Mouse (Mus musculus) midbrain, embryonic 10.5 days (tissue): Measurements from ENCODE around the gene Csf3r. TPM values are rescaled to one million over a fixed set of nuclear protein-coding genes. Genes with fewer than 3 reads are reported as not detected.
A peak's percentile ranks its signal among the peaks of the same experiment; 100 is the strongest.
"Not testable (repeated sequence)": the region's sequence is repeated elsewhere in the genome, so short reads cannot be mapped to it uniquely, and the experiment has no call there.

Experiments used
- DNase-seq: peaks from one replicate; pipeline ENCODE4 v3.0.0-alpha.2; 2017; ENCODE audit warnings: low spot score
- H3K27ac ChIP-seq: fragments of 300-500 bp; sonication (generic); replicated peaks from 2 replicates; pipeline ENCODE4 v1.5.1; 2016; ENCODE audit warnings: mild to moderate bottlenecking
- H3K27me3 ChIP-seq: fragments of 300-500 bp; sonication (generic); 2 replicates; pipeline ENCODE4 v1.6.1; 2016; ENCODE audit warnings: low read depth, mild to moderate bottlenecking; ENCODE audit not compliant: poor library complexity, severe bottlenecking
- H3K36me3 ChIP-seq: fragments of 300-500 bp; sonication (generic); 2 replicates; pipeline ENCODE4 v1.6.1; 2016; ENCODE audit warnings: mild to moderate bottlenecking, moderate library complexity
- H3K4me1 ChIP-seq: fragments of 300-500 bp; sonication (generic); 2 replicates; pipeline ENCODE4 v1.6.1; 2016
- H3K4me3 ChIP-seq: fragments of 300-500 bp; sonication (generic); 2 replicates; pipeline ENCODE4 v1.5.1; 2016; ENCODE audit warnings: mild to moderate bottlenecking, moderate library complexity
- H3K9me3 ChIP-seq: fragments of 300-500 bp; sonication (generic); replicated peaks from 2 replicates; pipeline ENCODE4 v1.6.1; 2016; ENCODE audit warnings: mild to moderate bottlenecking
- WGBS: fragments of 180-500 bp; shearing (Covaris S2); methylation state at CpG from one replicate; pipeline ENCODE4 v1.1.7; 2016; 5-methylcytosine and 5-hydroxymethylcytosine counted together
- polyA plus RNA-seq: library from polyadenylated mRNA; unstranded; fragments of >200 nt; fragmentation: Nextera tagmentation; extraction: Ambion mirVana; gene quantifications from 2 replicates; pipeline ENCODE4 v1.2.1, GENCODE M21; 2016

Csf3r gene
- polyA plus RNA-seq, result 0.48 and 0.75 TPM in 2 replicates

DNA sequence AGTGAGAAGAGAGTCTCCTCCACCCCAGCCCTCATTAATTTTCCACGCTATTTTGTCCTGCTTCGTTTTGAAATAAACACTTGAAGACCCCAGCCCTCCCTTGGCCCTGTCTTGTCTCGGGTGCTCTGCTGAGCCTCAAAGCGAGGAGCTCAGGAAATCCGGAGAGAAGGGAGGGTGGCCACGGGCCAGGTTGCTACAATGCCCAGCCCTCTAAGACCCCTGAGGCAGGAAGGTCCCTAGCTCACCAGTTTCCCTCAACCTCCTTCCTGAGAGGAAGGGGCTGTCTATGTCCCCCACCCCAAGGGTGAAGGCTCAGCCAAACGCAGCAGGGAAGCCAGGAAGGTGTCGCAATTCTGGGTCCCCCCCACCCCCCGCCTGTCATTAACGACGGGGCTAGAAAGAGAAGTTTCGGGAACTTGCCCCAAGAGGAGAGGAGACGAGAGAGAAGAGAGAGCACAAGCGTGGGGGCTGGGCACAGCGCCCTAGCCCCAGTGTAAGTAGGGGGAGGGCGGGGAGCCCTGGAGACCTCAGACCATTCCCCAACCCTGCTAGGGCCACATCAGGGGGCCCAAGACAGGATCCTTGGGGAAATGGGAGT lies at the start of gene Csf3r:
Gene Csf3r, plus strand, starts transcription at position 248 of the 598 bp plus-strand sequence.
- Histone ChIP-seq H3K9me3 (no peaks in the 10 kb centered on the region), H3K36me3 (no peaks in the 10 kb centered on the region), H3K4me1 (no peaks in the 10 kb centered on the region), H3K27me3 (no peaks in the 10 kb centered on the region), H3K27ac (no peak within 1 kb of the TSS), H3K4me3 (no peak within 1 kb of the TSS)
- DNase-seq, result no peak
- 71% methylated on average over 16 of the region's 16 CpGs for WGBS

DNA sequence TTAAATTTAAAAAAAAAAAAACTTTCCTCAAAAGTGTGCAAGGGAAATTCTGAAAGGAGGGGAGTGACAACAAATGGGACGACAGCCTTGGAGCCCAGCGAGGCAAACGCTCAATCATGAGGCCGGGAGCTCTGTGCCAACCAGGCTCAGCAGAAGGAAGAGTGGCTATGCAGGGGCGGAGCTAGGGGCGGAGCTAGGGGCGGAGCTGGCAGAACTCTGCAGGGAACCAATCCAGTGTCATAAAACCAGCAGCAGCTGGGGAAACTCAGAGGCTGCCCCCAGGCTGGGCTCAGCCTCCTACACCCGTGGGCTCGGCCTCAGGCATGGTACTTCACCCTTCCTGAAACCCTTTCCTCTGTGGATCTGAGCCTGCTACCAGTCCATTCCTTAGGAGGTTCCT lies 46.6 kb upstream of the Csf3r start:
- Histone ChIP-seq H3K9me3 (no peaks in the 10 kb centered on the region), H3K36me3 (no peaks in the 10 kb centered on the region), H3K4me3 (no peak overlapping the region), H3K4me1 (peaks cover 38% of the 10 kb centered on the region), H3K27me3 (no peaks in the 10 kb centered on the region), H3K27ac (no peak overlapping the region)
- 72% methylated on average over 9 of the region's 9 CpGs for WGBS
- DNase-seq, result no peak

DNA sequence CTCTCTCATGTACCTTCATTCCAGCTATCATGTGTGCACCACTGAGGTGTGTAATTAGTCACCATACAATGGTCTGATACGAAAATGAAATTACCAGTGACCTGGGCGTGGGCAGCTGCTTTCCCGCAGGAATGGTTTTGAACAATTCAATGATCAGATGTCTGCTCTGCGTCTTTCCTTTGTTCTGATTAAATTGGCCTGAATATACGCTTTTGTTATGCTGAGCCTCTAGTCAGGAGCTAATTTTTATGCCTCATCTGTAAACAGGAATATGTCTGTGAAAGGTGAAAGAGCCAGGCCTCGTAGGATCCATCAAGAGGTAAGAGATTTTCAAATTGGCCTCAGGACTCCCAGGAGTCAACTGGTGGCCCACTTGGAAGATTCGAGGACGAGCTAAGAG lies 41.1 kb upstream of the Csf3r start:
- Histone ChIP-seq H3K4me1 (peaks cover 17% of the 10 kb centered on the region), H3K9me3 (no peaks in the 10 kb centered on the region), H3K27ac (no peak overlapping the region), H3K27me3 (no peaks in the 10 kb centered on the region), H3K36me3 (no peaks in the 10 kb centered on the region), H3K4me3 (no peak overlapping the region)
- 84% methylated on average over 8 of the region's 8 CpGs for WGBS
- DNase-seq, result no peak

DNA sequence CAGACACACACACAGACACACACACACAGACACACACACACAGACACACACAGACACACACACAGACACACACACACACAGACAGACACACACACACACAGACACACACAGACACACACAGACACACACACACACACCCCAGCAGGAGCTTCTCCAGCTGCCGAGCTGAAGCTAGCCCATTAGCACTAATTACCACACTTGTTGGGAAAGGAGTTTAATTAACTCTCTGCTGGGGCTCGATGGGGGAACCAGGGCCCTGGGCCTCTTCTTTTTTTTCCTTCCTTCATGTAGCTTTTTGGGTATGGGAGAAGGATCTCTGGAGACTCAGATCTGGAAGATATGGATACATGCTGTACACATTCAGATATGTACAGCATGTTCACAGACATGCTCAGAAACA lies 38.6 kb upstream of the Csf3r start:
- H3K27ac ChIP-seq, H3K36me3 ChIP-seq, H3K9me3 ChIP-seq, H3K4me3 ChIP-seq, DNase-seq, H3K27me3 ChIP-seq: not testable (repeated sequence)
- peaks cover 17% of the 10 kb centered on the region for H3K4me1 ChIP-seq
- WGBS, result 57% methylated on average over 2 of the region's 2 CpGs

DNA sequence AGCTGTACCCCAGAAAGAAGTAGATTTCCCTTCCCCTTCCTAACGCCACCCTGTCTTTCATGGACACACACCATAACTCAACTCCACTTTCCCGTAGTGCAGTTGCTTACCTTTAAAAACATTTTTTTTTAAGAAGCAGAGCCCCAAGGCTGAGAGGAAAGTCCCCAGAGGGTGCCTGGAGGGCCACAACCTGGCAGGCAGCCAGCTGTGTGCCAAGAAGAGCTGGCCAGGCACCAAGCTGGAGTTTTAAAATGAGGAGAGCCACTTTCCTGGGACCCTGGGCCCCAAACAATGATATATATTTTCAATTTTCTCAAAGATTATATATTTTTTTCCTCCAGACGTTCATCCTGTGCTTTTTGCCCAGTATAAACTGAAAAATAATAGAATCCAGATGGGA lies 37.3 kb upstream of the Csf3r start:
- no peak overlapping the region for H3K4me3 ChIP-seq
- WGBS, result 68% methylated on average over 3 of the region's 3 CpGs
- H3K27ac ChIP-seq, result no peak overlapping the region
- peaks cover 14% of the 10 kb centered on the region for H3K4me1 ChIP-seq
- no peaks in the 10 kb centered on the region for H3K36me3 ChIP-seq
- H3K27me3 ChIP-seq, result peaks cover 7% of the 10 kb centered on the region; the same call in 1 of the 2 replicates
- H3K9me3 ChIP-seq, result no peaks in the 10 kb centered on the region
- DNase-seq, result no peak

DNA sequence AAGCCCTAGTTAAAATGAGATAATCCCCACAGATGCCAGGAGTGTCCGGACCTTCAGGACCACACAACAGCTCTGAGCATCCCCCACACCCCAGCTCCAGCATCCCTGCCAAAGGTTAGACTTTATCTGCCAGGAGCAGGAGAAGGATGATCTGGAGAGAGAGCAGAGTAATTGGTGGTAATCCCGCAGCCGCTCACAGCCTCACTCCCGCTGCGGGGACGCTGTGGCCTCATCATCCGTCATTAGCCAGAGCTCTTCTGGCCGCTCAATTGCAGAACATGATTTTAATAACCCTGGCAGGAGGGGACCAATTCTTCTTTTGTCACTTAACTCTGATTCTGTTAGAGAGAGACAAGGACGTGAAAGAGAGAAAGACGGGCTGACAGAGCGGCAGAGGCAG lies 35.3 kb upstream of the Csf3r start:
- Histone ChIP-seq H3K27ac (no peak overlapping the region), H3K4me3 (no peak overlapping the region), H3K36me3 (no peaks in the 10 kb centered on the region), H3K4me1 (peaks cover 7% of the 10 kb centered on the region; the same call in 1 of the 2 replicates), H3K9me3 (no peaks in the 10 kb centered on the region), H3K27me3 (peaks cover 7% of the 10 kb centered on the region; the same call in 1 of the 2 replicates)
- DNase-seq, result no peak
- WGBS, result 76% methylated on average over 11 of the region's 11 CpGs

DNA sequence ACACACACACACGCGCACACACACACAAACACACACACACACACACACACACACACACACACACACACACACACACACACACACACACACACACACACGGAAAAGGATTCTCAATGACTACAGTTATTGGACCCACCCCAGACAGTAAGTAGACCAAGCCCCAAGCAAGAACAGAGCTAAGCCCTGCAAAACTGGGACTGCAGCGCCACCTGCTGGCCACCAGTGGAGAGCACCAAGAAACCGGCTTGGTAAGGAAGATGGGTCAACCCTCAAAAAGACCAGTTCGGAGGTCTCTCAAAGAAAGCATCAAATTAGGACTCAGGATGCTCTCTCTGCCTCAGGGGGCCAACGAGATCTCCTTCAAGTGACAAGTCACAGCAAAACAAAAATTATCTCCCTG lies 34.2 kb upstream of the Csf3r start:
- WGBS, result 13% methylated on average over 5 of the region's 7 CpGs
- Histone ChIP-seq H3K36me3 (no peaks in the 10 kb centered on the region), H3K27me3 (peaks cover 7% of the 10 kb centered on the region; the same call in 1 of the 2 replicates), H3K4me3 (no peak overlapping the region), H3K4me1 (no peaks in the 10 kb centered on the region), H3K27ac (no peak overlapping the region), H3K9me3 (no peaks in the 10 kb centered on the region)
- peak; percentile 82 for DNase-seq

DNA sequence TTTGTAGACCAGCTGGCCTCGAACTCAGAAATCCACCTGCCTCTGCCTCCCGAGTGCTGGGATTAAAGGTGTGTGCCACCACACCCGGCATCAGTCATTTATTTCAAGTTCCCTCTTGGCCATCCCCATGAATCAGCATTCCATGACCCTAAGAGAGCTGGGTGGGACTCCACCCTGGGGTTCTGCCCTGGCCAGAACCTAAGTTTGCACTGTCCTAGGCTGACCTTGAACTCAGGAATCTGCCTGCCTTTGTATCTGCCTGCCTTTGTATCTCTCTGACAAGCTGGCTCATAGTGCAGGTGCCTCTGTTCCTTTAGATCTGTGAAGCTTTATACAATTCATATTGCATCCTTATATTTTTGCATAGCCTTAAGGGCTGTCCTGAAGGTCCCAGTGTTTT lies 32.1 kb upstream of the Csf3r start:
- Histone ChIP-seq H3K4me1 (no peaks in the 10 kb centered on the region), H3K4me3 (no peak overlapping the region), H3K27me3 (peaks cover 7% of the 10 kb centered on the region; the same call in 1 of the 2 replicates), H3K27ac (no peak overlapping the region), H3K36me3 (no peaks in the 10 kb centered on the region), H3K9me3 (peaks cover 3% of the 10 kb centered on the region; the same call in 1 of the 2 replicates)
- DNase-seq, result no peak
- 89% methylated on average over 3 of the region's 3 CpGs for WGBS

DNA sequence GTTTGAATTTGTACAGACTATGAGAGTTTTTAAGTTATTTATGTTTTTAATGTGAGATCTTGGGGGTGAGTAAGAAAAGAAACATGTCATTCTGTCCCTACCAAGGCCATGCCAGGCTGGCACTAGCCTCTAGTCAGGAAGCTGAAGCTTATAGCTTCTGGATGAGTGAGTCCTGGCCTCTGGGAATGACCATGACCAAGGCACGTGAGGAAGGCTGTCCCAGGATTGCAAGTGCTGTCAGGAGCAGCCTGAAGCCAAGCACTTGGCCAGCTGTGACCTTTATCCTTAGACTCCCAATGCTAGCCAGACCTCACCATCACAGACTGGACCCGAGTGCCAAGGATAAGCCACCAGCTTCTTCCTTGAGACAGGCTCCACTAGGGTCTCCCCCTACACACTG lies 31.4 kb upstream of the Csf3r start:
- Histone ChIP-seq H3K9me3 (peaks cover 10% of the 10 kb centered on the region), H3K27ac (no peak overlapping the region), H3K4me1 (no peaks in the 10 kb centered on the region), H3K4me3 (no peak overlapping the region), H3K36me3 (no peaks in the 10 kb centered on the region), H3K27me3 (peaks cover 7% of the 10 kb centered on the region; the same call in 1 of the 2 replicates)
- no peak for DNase-seq
- WGBS, result 59% methylated on average over 2 of the region's 2 CpGs

DNA sequence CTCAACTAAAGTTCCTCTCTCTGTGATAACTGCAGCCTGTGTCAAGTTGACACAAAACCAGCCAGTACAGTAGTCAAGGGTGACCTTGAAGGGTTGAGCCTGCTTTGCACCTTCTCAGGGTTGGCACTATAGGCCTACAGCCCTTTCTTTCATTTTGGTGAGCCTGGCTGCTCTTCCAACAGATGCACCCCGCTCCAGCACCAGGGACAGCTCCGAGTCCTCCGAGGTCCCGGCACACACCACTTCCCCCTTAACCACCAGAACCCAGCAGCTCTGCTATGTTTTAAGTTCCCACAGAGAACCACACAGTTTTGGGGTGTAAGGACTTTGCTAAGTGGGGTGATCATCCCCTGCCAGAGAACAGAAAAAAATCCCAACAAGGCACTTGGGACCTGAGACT lies 27.8 kb upstream of the Csf3r start:
- Histone ChIP-seq H3K4me3 (no peak overlapping the region), H3K36me3 (no peaks in the 10 kb centered on the region), H3K27me3 (no peaks in the 10 kb centered on the region), H3K9me3 (peaks cover 20% of the 10 kb centered on the region), H3K27ac (no peak overlapping the region), H3K4me1 (no peaks in the 10 kb centered on the region)
- 22% methylated on average over 4 of the region's 4 CpGs for WGBS
- DNase-seq, result no peak

DNA sequence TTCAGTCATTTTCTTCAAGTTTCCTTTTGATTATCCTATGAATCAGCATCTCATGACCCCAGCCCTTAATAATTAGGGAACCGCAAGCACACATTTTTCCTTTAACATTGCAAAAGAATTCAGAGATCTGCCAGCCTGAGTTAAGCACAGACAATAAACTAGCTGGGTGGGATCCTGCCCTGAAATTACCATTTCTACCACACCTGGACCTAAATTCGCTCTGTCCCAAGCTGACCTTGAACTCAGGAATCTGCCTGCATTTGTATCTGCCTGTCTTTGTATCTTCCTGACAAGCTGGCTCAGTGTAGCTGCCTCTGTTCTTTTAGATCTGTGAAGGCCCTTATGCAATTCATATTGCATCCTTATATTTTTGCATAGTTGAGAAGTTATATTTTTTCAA lies 26.5 kb upstream of the Csf3r start:
- 95% methylated on average over 2 of the region's 2 CpGs for WGBS

DNA sequence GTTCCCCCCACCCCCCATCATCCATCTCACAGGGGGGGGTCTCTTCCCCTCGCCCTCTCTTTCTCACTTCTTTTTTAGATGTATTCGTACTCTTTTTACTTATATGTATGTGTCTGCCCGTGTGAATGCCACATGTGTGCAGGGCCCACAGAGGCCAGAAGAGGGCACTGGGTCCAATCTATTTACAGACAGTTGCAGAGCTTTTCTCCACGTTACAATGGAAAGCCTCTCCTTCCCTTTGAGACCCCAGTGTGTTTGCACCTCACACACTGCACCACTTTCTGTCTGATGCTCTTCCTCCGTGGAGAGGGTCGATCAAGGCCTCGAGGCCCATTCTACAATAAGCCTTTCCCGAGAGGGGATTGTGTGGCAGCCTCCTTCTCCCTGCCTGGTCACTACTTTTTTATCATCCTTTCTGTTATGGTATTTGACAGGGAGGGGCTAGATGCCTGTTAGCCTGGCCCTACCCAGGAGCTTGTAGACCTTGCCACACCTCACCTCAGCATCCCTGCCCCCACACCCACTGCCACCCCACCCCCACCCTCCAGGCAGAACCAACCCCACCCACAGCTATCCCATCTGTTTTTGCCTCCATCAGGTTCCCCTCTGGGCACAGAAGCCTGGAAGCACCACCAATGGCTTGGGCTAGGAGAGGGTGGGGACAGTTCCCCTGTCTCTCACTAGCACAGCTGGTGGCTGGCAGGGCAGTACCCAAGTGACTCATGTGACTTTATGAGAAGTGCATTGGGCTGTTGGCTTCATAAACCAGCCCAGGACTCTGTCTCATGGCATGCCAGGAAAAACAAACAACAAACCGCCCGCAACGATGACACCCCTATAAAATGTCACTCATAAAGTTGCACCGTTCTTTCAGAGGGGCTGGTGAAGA lies 22.8 kb upstream of the Csf3r start:
- WGBS, result 89% methylated on average over 12 of the region's 12 CpGs
- Histone ChIP-seq H3K27ac (no peak overlapping the region), H3K36me3 (no peaks in the 10 kb centered on the region), H3K9me3 (peaks cover 20% of the 10 kb centered on the region), H3K4me1 (peaks cover 4% of the 10 kb centered on the region; the same call in 1 of the 2 replicates), H3K4me3 (no peak overlapping the region), H3K27me3 (no peaks in the 10 kb centered on the region)
- no peak for DNase-seq

More for the DNA sequence above, 26.5 kb upstream of the Csf3r start:
- Histone ChIP-seq H3K4me1 (no peaks in the 10 kb centered on the region), H3K27me3 (no peaks in the 10 kb centered on the region), H3K4me3 (no peak overlapping the region), H3K36me3 (no peaks in the 10 kb centered on the region), H3K9me3 (peaks cover 20% of the 10 kb centered on the region), H3K27ac (no peak overlapping the region)
- DNase-seq, result no peak
